Mouse (Mus musculus): ENCODE data around the gene Agbl1. TPM values are rescaled to one million over a fixed set of nuclear protein-coding genes. Genes with fewer than 3 reads are reported as not detected.
"Not testable (repeated sequence)": the region's sequence is repeated elsewhere in the genome, so short reads cannot be mapped to it uniquely, and the experiment has no call there.

The Agbl1 gene
- polyA plus RNA-seq, 1 experiment from 2014 or later: not detected

DNA sequence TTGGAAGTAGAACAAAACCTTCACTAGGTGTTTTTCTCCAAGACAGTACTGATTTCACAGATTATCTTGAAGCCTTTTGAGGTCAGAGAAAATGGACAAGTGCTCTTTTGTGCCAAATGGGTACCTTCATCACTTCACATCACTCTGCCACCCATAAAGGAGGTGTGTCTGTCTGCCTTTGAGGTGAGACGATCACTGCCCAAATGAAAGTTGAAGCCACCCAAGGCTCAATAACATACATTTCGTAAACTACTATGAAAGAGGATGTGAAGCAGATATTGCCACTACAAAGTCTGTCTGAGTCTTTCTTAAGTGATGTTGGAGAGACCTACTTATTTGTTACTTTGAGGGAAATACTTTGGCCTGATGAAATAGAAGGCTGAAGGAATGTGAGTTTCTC, 4.6 kb downstream of the Agbl1 start:
- ATAC-seq (ENCODE audit: insufficient read depth) (no peak), DNase-seq (no peak)
- H3K27ac ChIP-seq (ENCODE audit: low read depth): no peak overlapping the region
- H3K27me3 ChIP-seq (ENCODE audit: insufficient read depth, low read length): no peaks in the 10 kb centered on the region
- no peak overlapping the region for H3K9ac ChIP-seq
- no peaks in the 10 kb centered on the region for H3K4me1 ChIP-seq (ENCODE audit: insufficient read depth)
- no peak for TF ChIP-seq CTCF (IDR thresholded peaks at IDR 0.05; ENCODE audit: low read depth)
- no peak overlapping the region for H3K4me2 ChIP-seq
- WGBS: 61% methylated on average over 2 of the region's 2 CpGs
- H3K9me3 ChIP-seq (ENCODE audit: low read depth, low read length): no peaks in the 10 kb centered on the region
- H3K36me3 ChIP-seq (ENCODE audit: insufficient read depth): no peaks in the 10 kb centered on the region
- no peak overlapping the region for H3K4me3 ChIP-seq (ENCODE audit: low read depth, low read length)

DNA sequence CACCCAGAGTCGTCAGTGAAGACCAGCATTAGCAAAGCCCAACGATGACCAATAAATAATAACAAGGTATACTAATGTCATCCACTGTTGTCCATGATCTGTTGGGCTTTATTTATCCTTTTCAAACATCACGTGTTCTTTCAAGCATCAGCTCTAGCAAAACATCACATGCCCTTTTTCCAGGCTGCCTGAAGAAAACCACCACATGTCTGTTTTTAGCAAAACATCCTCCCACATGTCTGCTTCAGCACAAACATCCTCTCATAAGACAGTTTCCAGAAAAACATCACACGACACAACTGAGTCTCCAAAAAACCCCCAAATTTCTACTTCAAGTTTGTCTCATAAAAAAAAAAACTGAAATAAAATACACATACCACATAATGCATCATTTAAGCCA, 7.8 kb downstream of the Agbl1 start:
- H3K4me3 ChIP-seq (ENCODE audit: low read depth, low read length): no peak overlapping the region
- no peaks in the 10 kb centered on the region for H3K9me3 ChIP-seq (ENCODE audit: low read depth, low read length)
- H3K4me2 ChIP-seq: no peak overlapping the region
- DNase-seq: no peak
- H3K27ac ChIP-seq (ENCODE audit: low read depth): no peak overlapping the region
- no peaks in the 10 kb centered on the region for H3K36me3 ChIP-seq (ENCODE audit: insufficient read depth)
- no peak overlapping the region for H3K9ac ChIP-seq
- no peaks in the 10 kb centered on the region for H3K4me1 ChIP-seq (ENCODE audit: insufficient read depth)
- TF ChIP-seq CTCF (IDR thresholded peaks at IDR 0.05; ENCODE audit: low read depth): no peak
- ATAC-seq (ENCODE audit: insufficient read depth): no peak
- 56% methylated on average over 4 of the region's 4 CpGs for WGBS
- H3K27me3 ChIP-seq (ENCODE audit: insufficient read depth, low read length): no peaks in the 10 kb centered on the region

- not testable (repeated sequence) for H3K4me1 ChIP-seq (ENCODE audit: insufficient read depth); H3K27ac ChIP-seq (ENCODE audit: low read depth); H3K36me3 ChIP-seq (ENCODE audit: insufficient read depth); H3K4me2 ChIP-seq; H3K9me3 ChIP-seq (ENCODE audit: low read depth, low read length); ATAC-seq (ENCODE audit: insufficient read depth); H3K27me3 ChIP-seq (ENCODE audit: insufficient read depth, low read length); H3K9ac ChIP-seq; DNase-seq; H3K4me3 ChIP-seq (ENCODE audit: low read depth, low read length)
- WGBS: 93% methylated on average over 15 of the region's 18 CpGs
Observed at GRCm38 (mm10) chr7:76244839-76245238, 15.2 kb downstream of the Agbl1 start.

GRCm38 (mm10) chr7:76275061-76275460, 45.4 kb downstream of the Agbl1 start:
- Histone ChIP-seq H3K9me3 (ENCODE audit: low read depth, low read length) (no peaks in the 10 kb centered on the region), H3K4me1 (ENCODE audit: insufficient read depth) (no peaks in the 10 kb centered on the region), H3K27me3 (ENCODE audit: insufficient read depth, low read length) (no peaks in the 10 kb centered on the region), H3K27ac (ENCODE audit: low read depth) (no peak overlapping the region), H3K4me3 (ENCODE audit: low read depth, low read length) (no peak overlapping the region), H3K36me3 (ENCODE audit: insufficient read depth) (no peaks in the 10 kb centered on the region), H3K9ac (no peak overlapping the region), H3K4me2 (no peak overlapping the region)
- no peak for ATAC-seq (ENCODE audit: insufficient read depth)
- TF ChIP-seq CTCF (IDR thresholded peaks at IDR 0.05; ENCODE audit: low read depth): no peak
- no peak for DNase-seq

GRCm38 (mm10) chr7:76282831-76283230, 53.1 kb downstream of the Agbl1 start:
- no peak for TF ChIP-seq CTCF (IDR thresholded peaks at IDR 0.05; ENCODE audit: low read depth)
- H3K9ac ChIP-seq: no peak overlapping the region
- H3K4me1 ChIP-seq (ENCODE audit: insufficient read depth): no peaks in the 10 kb centered on the region
- no peaks in the 10 kb centered on the region for H3K9me3 ChIP-seq (ENCODE audit: low read depth, low read length)
- no peak overlapping the region for H3K4me3 ChIP-seq (ENCODE audit: low read depth, low read length)
- H3K36me3 ChIP-seq (ENCODE audit: insufficient read depth): no peaks in the 10 kb centered on the region
- no peaks in the 10 kb centered on the region for H3K27me3 ChIP-seq (ENCODE audit: insufficient read depth, low read length)
- H3K27ac ChIP-seq (ENCODE audit: low read depth): no peak overlapping the region
- WGBS: 62% methylated on average over 2 of the region's 2 CpGs
- no peak overlapping the region for H3K4me2 ChIP-seq
- DNase-seq (no peak), ATAC-seq (ENCODE audit: insufficient read depth) (no peak)

DNA sequence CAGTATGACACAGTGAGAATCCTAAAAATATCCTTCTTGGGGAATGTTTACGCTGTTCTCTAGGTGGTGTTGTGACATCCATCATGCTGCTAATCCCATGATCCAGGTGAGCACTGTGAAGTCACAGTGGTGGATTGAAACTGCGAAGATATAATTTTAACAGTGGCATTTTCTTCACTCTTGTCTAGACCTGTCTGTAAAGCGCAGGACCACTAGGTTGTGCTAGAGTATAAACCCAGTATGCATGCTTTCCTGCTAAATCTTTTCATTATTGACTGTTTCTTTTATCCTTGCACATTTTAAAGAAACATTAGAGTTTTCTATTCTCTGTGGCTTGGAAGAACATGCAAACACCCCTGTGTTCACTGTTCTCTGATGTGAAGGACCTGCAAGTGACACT, 57.8 kb downstream of the Agbl1 start:
- H3K36me3 ChIP-seq (ENCODE audit: insufficient read depth): no peaks in the 10 kb centered on the region
- ATAC-seq (ENCODE audit: insufficient read depth) (no peak), DNase-seq (peak; percentile 41)
- no peak overlapping the region for H3K4me3 ChIP-seq (ENCODE audit: low read depth, low read length)
- H3K27me3 ChIP-seq (ENCODE audit: insufficient read depth, low read length): no peaks in the 10 kb centered on the region
- no peak overlapping the region for H3K9ac ChIP-seq
- WGBS: 70% methylated on average over 3 of the region's 3 CpGs
- H3K4me1 ChIP-seq (ENCODE audit: insufficient read depth): no peaks in the 10 kb centered on the region
- H3K4me2 ChIP-seq: no peak overlapping the region
- no peaks in the 10 kb centered on the region for H3K9me3 ChIP-seq (ENCODE audit: low read depth, low read length)
- TF ChIP-seq CTCF (IDR thresholded peaks at IDR 0.05; ENCODE audit: low read depth): peak; percentile 52
- no peak overlapping the region for H3K27ac ChIP-seq (ENCODE audit: low read depth)

DNA sequence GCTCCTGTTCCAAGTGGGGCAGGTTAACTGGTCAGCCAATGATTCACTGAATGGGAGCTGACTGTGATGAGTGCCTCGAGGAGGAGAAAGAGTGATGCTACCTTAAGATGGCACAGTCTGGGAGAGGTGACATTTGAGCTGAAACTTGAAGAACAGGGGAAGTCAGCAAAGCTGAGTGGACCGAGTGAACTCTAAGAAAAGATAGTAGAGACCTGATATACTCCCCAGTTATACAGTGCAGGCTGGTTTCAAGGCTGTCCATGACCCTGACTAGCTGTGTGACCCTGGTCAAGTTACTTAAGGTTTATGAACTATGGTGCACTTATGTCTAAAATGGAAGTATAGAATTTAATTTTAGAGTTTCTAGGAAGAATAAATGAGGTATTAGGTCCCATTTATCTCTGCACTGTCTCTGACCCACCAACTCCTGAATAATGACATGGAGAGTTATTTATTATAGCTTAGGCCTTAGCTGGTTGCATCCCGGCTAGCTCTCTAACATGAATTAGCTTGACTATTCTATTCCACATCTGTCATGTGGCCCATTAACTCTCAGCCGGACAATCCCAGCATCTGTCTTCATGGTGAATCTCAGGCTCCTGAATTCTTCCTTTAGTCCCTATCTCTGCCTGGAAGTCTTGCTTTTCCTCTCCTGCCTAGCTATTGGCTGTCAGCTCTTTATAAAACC, 92.3 kb downstream of the Agbl1 start:
- no peak overlapping the region for H3K4me3 ChIP-seq (ENCODE audit: low read depth, low read length)
- no peak overlapping the region for H3K27ac ChIP-seq (ENCODE audit: low read depth)
- TF ChIP-seq CTCF (IDR thresholded peaks at IDR 0.05; ENCODE audit: low read depth): no peak
- no peak for ATAC-seq (ENCODE audit: insufficient read depth)
- WGBS: 60% methylated on average over 4 of the region's 4 CpGs
- H3K9me3 ChIP-seq (ENCODE audit: low read depth, low read length): no peaks in the 10 kb centered on the region
- DNase-seq: no peak
- no peaks in the 10 kb centered on the region for H3K4me1 ChIP-seq (ENCODE audit: insufficient read depth)
- H3K4me2 ChIP-seq: no peak overlapping the region
- no peak overlapping the region for H3K9ac ChIP-seq
- no peaks in the 10 kb centered on the region for H3K36me3 ChIP-seq (ENCODE audit: insufficient read depth)
- no peaks in the 10 kb centered on the region for H3K27me3 ChIP-seq (ENCODE audit: insufficient read depth, low read length)

GRCm38 (mm10) chr7:76326091-76326490, 96.4 kb downstream of the Agbl1 start:
- DNase-seq (peak; percentile 33), ATAC-seq (ENCODE audit: insufficient read depth) (no peak)
- Histone ChIP-seq H3K27ac (ENCODE audit: low read depth) (no peak overlapping the region), H3K36me3 (ENCODE audit: insufficient read depth) (no peaks in the 10 kb centered on the region), H3K9me3 (ENCODE audit: low read depth, low read length) (no peaks in the 10 kb centered on the region), H3K4me1 (ENCODE audit: insufficient read depth) (no peaks in the 10 kb centered on the region), H3K4me3 (ENCODE audit: low read depth, low read length) (no peak overlapping the region), H3K9ac (no peak overlapping the region), H3K4me2 (no peak overlapping the region), H3K27me3 (ENCODE audit: insufficient read depth, low read length) (no peaks in the 10 kb centered on the region)
- no peak for TF ChIP-seq CTCF (IDR thresholded peaks at IDR 0.05; ENCODE audit: low read depth)
- 34% methylated on average over 2 of the region's 2 CpGs for WGBS
